In the genomic region with DNA sequence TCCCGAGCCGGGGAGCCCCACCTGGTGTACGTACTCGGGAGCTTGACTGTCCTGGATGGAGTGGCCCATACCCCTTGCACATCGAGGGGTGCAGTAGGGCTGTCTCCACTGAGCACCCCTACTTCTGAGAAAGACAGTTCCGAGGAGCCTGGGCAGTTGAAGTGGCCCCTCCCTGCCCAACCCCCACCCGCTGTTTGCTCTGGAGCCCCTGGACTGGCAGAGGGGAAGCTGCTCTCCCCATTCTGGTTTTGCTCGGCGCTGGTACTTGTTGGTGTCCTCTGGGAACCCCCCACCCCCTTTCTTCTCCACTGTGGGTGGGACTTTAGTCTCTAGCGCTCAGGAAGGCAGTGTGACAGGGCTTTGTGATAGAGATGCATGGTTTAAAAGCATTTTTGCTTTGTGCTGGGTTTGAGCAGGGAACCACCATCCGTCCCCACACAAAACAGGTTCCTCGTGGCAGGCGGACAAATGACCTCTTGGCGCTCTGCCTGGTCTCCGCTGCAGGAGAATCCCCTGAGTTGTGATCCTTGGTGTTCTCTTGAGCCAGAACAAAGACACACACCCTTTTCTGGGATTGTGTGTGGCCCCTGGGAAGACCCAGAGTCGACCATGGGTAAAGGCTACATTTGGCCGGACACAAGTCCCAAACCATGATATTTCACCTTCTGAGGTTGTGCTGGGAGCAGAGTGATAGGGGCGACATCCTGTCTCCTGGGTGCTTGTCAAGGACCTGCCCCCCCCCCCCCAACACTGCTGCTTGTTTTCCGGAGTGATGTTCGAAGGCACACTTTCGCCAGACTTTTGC, we compare ENCODE assay signal across 9 mouse cellular contexts. TPM values are rescaled to one million over a fixed set of nuclear protein-coding genes. Genes with fewer than 3 reads are reported as not detected.
DNase-seq lines count a peak whose midpoint lies in the region; ATAC-seq and TF ChIP-seq lines count a peak whose summit lies in the region.
"Had no signal": no experiment of that assay in that cellular context is flagged by ENCODE, and none has a peak within 500 bp of the region (broad histone marks: within the 10 kb centered on the region; RNA-seq: fewer than 3 reads in every experiment).

No protein-coding gene starts in this region.

- TF ChIP-seq CTCF in ES-Bruce4 (IDR thresholded peaks at IDR 0.05; ENCODE audit: low read depth, low read length), result no peak

- TF ChIP-seq POLR2A in ES-Bruce4 (IDR thresholded peaks at IDR 0.05; ENCODE audit: insufficient read depth, low read length), result no peak

- 10% methylated on average over 21 of the region's 21 CpGs for WGBS in heart, embryonic 11.5 days (ENCODE audit: insufficient replicate concordance)
- 2% methylated on average over 21 of the region's 21 CpGs for WGBS in forebrain, embryonic 13.5 days
- 3% methylated on average over 21 of the region's 21 CpGs for WGBS in limb, embryonic 15.5 days
- 4% methylated on average over 21 of the region's 21 CpGs for WGBS in stomach, embryonic 15.5 days

- ATAC-seq in heart, embryonic 11.5 days (replicated peaks; ENCODE audit: insufficient number of reproducible peaks, low FRiP score, low TSS enrichment), result 0 out of 2 replicates have a peak, but pooled peaks have one; percentile 27
- ATAC-seq in forebrain, embryonic 13.5 days, result peak; percentile 68
- ATAC-seq in limb, embryonic 15.5 days (ENCODE audit: insufficient number of reproducible peaks, low FRiP score, low TSS enrichment, low read depth), result 0 out of 2 replicates have a peak, but pooled peaks have one; percentile 42
- peak; percentile 51 for ATAC-seq in stomach, embryonic 15.5 days (ENCODE audit: insufficient read depth, low FRiP score, low read depth)

- intact Hi-C loops in left cerebral cortex, postnatal 14 days (cut with DNase I), result no loop called here

- H3K4me2 ChIP-seq in heart, embryonic 11.5 days, result peak overlapping the region; percentile 93
- peak overlapping the region; percentile 78 for H3K4me2 ChIP-seq in forebrain, embryonic 13.5 days
- H3K4me2 ChIP-seq in limb, embryonic 15.5 days, result peak overlapping the region; percentile 92
- H3K4me2 ChIP-seq in stomach, embryonic 15.5 days, result peak overlapping the region; percentile 96

- no peak for DNase-seq in heart, postnatal 4 days
- no peak for DNase-seq in left cerebral cortex, postnatal 14 days (ENCODE audit: low spot score in 2 of 2)
- no peak for DNase-seq in adrenal gland, postnatal 25 days

- H3K27ac ChIP-seq in heart, embryonic 11.5 days (ENCODE audit: low read depth, low read length), result no peak overlapping the region
- H3K27ac ChIP-seq in ES-Bruce4 (ENCODE audit: insufficient read depth, low read length), result no peak overlapping the region
- peak overlapping the region; percentile 82 for H3K27ac ChIP-seq in forebrain, embryonic 13.5 days
- 0 out of 2 replicates have a peak overlapping the region, but pooled peaks have one; percentile 1 for H3K27ac ChIP-seq in limb, embryonic 15.5 days
- 0 out of 2 replicates have a peak overlapping the region, but pooled peaks have one; percentile 1 for H3K27ac ChIP-seq in stomach, embryonic 15.5 days

- no peaks in the 10 kb centered on the region for H3K9me3 ChIP-seq in heart, embryonic 11.5 days (replicated peaks; ENCODE audit: control insufficient read depth, low read length)
- H3K9me3 ChIP-seq in ES-Bruce4 (replicated peaks; ENCODE audit: control insufficient read depth, insufficient read depth, low read length, poor library complexity, severe bottlenecking), result no peaks in the 10 kb centered on the region
- no peaks in the 10 kb centered on the region for H3K9me3 ChIP-seq in forebrain, embryonic 13.5 days (replicated peaks)
- no peaks in the 10 kb centered on the region for H3K9me3 ChIP-seq in limb, embryonic 15.5 days
- no peaks in the 10 kb centered on the region for H3K9me3 ChIP-seq in stomach, embryonic 15.5 days

- H3K27me3 ChIP-seq in heart, embryonic 11.5 days (ENCODE audit: control insufficient read depth, insufficient read depth, low read length), result no peaks in the 10 kb centered on the region
- H3K27me3 ChIP-seq in ES-Bruce4 (ENCODE audit: control insufficient read depth, insufficient read depth, low read length, poor library complexity, severe bottlenecking), result no peaks in the 10 kb centered on the region
- no peaks in the 10 kb centered on the region for H3K27me3 ChIP-seq in forebrain, embryonic 13.5 days
- no peaks in the 10 kb centered on the region for H3K27me3 ChIP-seq in limb, embryonic 15.5 days
- H3K27me3 ChIP-seq in stomach, embryonic 15.5 days (replicated peaks), result no peaks in the 10 kb centered on the region

- H3K36me3 ChIP-seq in heart, embryonic 11.5 days (ENCODE audit: control insufficient read depth, insufficient read depth, low read length), result no peaks in the 10 kb centered on the region
- no peaks in the 10 kb centered on the region for H3K36me3 ChIP-seq in ES-Bruce4 (ENCODE audit: control insufficient read depth, insufficient read depth, low read length, poor library complexity, severe bottlenecking)
- H3K36me3 ChIP-seq in forebrain, embryonic 13.5 days (ENCODE audit: poor library complexity, severe bottlenecking), result no peaks in the 10 kb centered on the region; the same call in 1 of the 2 replicates
- no peaks in the 10 kb centered on the region for H3K36me3 ChIP-seq in limb, embryonic 15.5 days
- no peaks in the 10 kb centered on the region for H3K36me3 ChIP-seq in stomach, embryonic 15.5 days

- H3K4me3 ChIP-seq in heart, embryonic 11.5 days (ENCODE audit: low read depth, low read length), result peak overlapping the region; percentile 57
- H3K4me3 ChIP-seq in ES-Bruce4 (ENCODE audit: low read depth, low read length), result peak overlapping the region; percentile 61
- H3K4me3 ChIP-seq in forebrain, embryonic 13.5 days, result peak overlapping the region; percentile 85
- H3K4me3 ChIP-seq in limb, embryonic 15.5 days, result peak overlapping the region; percentile 66
- H3K4me3 ChIP-seq in stomach, embryonic 15.5 days (replicated peaks), result peak overlapping the region; percentile 66

- H3K9ac ChIP-seq in heart, embryonic 11.5 days (ENCODE audit: low read depth, low read length), result peak overlapping the region; percentile 67
- H3K9ac ChIP-seq in ES-Bruce4 (ENCODE audit: low read depth, poor library complexity, severe bottlenecking), result peak overlapping the region; percentile 37; the same call in 1 of the 2 replicates
- H3K9ac ChIP-seq in forebrain, embryonic 13.5 days, result peak overlapping the region; percentile 88
- H3K9ac ChIP-seq in limb, embryonic 15.5 days, result peak overlapping the region; percentile 52
- H3K9ac ChIP-seq in stomach, embryonic 15.5 days, result peak overlapping the region; percentile 65

- H3K4me1 ChIP-seq in heart, embryonic 11.5 days (ENCODE audit: control insufficient read depth, insufficient read depth, low read length), result 0 out of 2 replicates have a peak, but pooled peaks cover 10% of the 10 kb centered on the region
- H3K4me1 ChIP-seq in ES-Bruce4 (ENCODE audit: control insufficient read depth, insufficient read depth, low read length), result no peaks in the 10 kb centered on the region
- peaks cover 43% of the 10 kb centered on the region for H3K4me1 ChIP-seq in forebrain, embryonic 13.5 days
- peaks cover 40% of the 10 kb centered on the region for H3K4me1 ChIP-seq in limb, embryonic 15.5 days
- peaks cover 16% of the 10 kb centered on the region for H3K4me1 ChIP-seq in stomach, embryonic 15.5 days

- TF ChIP-seq EP300 in ES-Bruce4 (IDR thresholded peaks at IDR 0.05; ENCODE audit: insufficient read depth, low read depth, low read length), result no peak

RNA-seq across cellular contexts. Expression of gene D430019H16Rik, which starts 0.8 kb away (rescaled TPM):
- polyA plus RNA-seq in heart, embryonic 11.5 days (2014; fragmentation: Nextera tagmentation; extraction: Ambion mirVana), result 0.86 and 1.4 TPM in 2 replicates
- total RNA-seq in heart, postnatal 4 days (2021), result 1 to 10 TPM; 1.0 to 1.2 TPM
- 1.1 TPM in 2 replicates for polyA plus RNA-seq in ES-Bruce4 (2011; ENCODE audit: insufficient read depth, insufficient read length, low read depth, missing spikeins)
- 9.1 and 10.3 TPM in 2 replicates for polyA plus RNA-seq in forebrain, embryonic 13.5 days (2015; fragmentation: Nextera tagmentation; extraction: Ambion mirVana)
- polyA plus RNA-seq in limb, embryonic 15.5 days (2015; fragmentation: Nextera tagmentation; extraction: Ambion mirVana), result 1.4 and 2.0 TPM in 2 replicates
- polyA plus RNA-seq in stomach, embryonic 15.5 days (2015; fragmentation: Nextera tagmentation; extraction: Ambion mirVana), result 1.2 and 1.4 TPM in 2 replicates
- 100 to 1,000 TPM; 118 to 121 TPM for total RNA-seq in left cerebral cortex, postnatal 14 days (2021)
- total RNA-seq in adrenal gland, postnatal 25 days (2021), result 3.4 and 5.3 TPM in 2 replicates
- total RNA-seq: MEL had no signal

Comparison
In these comparisons a context has a peak if more than half of its experiments do, and no peak if none do; other contexts are left out.
1. H3K27ac ChIP-seq: peak in forebrain, embryonic 13.5 days (single experiment), limb, embryonic 15.5 days (single experiment) and stomach, embryonic 15.5 days (single experiment); none in heart, embryonic 11.5 days (single experiment) and ES-Bruce4 (single experiment).
2. H3K9ac ChIP-seq: peak in every context shown above with its lines; median percentile 88 in forebrain, embryonic 13.5 days; 67 in heart, embryonic 11.5 days; 65 in stomach, embryonic 15.5 days; 52 in limb, embryonic 15.5 days; 37 in ES-Bruce4.
3. Peak in every context shown above with its lines, with median percentiles within 50 percentile points of each other: ATAC-seq, H3K4me2 ChIP-seq and H3K4me3 ChIP-seq.